Mouse (Mus musculus) limb, embryonic 14.5 days (tissue): ENCODE measurements around the gene Olfr686. TPM values are rescaled to one million over a fixed set of nuclear protein-coding genes. Genes with fewer than 3 reads are reported as not detected.

Experiments used
- ATAC-seq: fragments of 200-750 bp; cut with Nextera tagmentation; 2 replicates; pipeline ENCODE4 v1.8.0; 2017; ENCODE audit warnings: low read depth, moderate number of reproducible peaks, moderate TSS enrichment; ENCODE audit not compliant: low FRiP score
- DNase-seq: peaks from one replicate; pipeline ENCODE4 v3.0.0-alpha.2; 2015; ENCODE audit warnings: low spot score
- H3K27ac ChIP-seq: fragments of 300-500 bp; sonication (generic); replicated peaks from 2 replicates; pipeline ENCODE4 v1.5.1; 2014; ENCODE audit warnings: low read depth, mild to moderate bottlenecking, low read length, moderate library complexity, mixed read lengths
- H3K27me3 ChIP-seq: fragments of 300-500 bp; sonication (generic); 2 replicates; pipeline ENCODE4 v1.6.1; 2014; ENCODE audit warnings: low read length, mixed read lengths; ENCODE audit not compliant: control insufficient read depth, insufficient read depth
- H3K36me3 ChIP-seq: fragments of 300-500 bp; sonication (generic); 2 replicates; pipeline ENCODE4 v1.6.1; 2014; ENCODE audit warnings: mild to moderate bottlenecking, low read length, moderate library complexity, mixed read lengths; ENCODE audit not compliant: control insufficient read depth, insufficient read depth
- H3K4me1 ChIP-seq: fragments of 300-500 bp; sonication (generic); 2 replicates; pipeline ENCODE4 v1.6.1; 2014; ENCODE audit warnings: antibody characterized with exemption, low read length, mixed read lengths; ENCODE audit not compliant: control insufficient read depth, insufficient read depth
- H3K4me2 ChIP-seq: fragments of 300-500 bp; sonication (generic); replicated peaks from 2 replicates; pipeline ENCODE4 v1.6.1; 2014; ENCODE audit warnings: low read depth, mild to moderate bottlenecking, low read length, moderate library complexity; ENCODE audit not compliant: severe bottlenecking
- H3K4me3 ChIP-seq: fragments of 300-500 bp; sonication (generic); replicated peaks from 2 replicates; pipeline ENCODE4 v1.5.1; 2014; ENCODE audit warnings: low read length
- H3K9ac ChIP-seq: fragments of 300-500 bp; sonication (generic); 2 replicates; pipeline ENCODE4 v1.6.1; 2014; ENCODE audit warnings: mild to moderate bottlenecking, low read depth, low read length, moderate library complexity; ENCODE audit not compliant: severe bottlenecking
- H3K9me3 ChIP-seq: fragments of 300-500 bp; sonication (generic); 2 replicates; pipeline ENCODE4 v1.6.1; 2016; ENCODE audit warnings: low read length; ENCODE audit not compliant: control insufficient read depth
- POLR2A ChIP-seq: fragments of 200-500 bp; IDR thresholded peaks from 2 replicates; pipeline ENCODE4 v1.8.0; 2012; ENCODE audit warnings: inconsistent platforms, mild to moderate bottlenecking, moderate library complexity, borderline replicate concordance; ENCODE audit not compliant: insufficient read depth, insufficient read length; ENCODE audit errors: extremely low read depth
- WGBS: fragments of 180-500 bp; shearing (Covaris S2); extraction: QIAGEN DNeasy Blood & Tissue Kit; methylation state at CpG from one replicate; pipeline ENCODE4 v1.1.7; 2014; 5-methylcytosine and 5-hydroxymethylcytosine counted together
- polyA plus RNA-seq, 2 experiments: library from polyadenylated mRNA; depleted of rRNA in 1 of 2; stranded (reverse) in 1 of 2; unstranded in 1 of 2; fragments of >200 nt; fragmentation: Nextera tagmentation in 1 of 2; extraction: Ambion mirVana in 1 of 2; gene quantifications; 2 replicates each; pipeline versions ENCODE4 v1.2.1 to v1.2.3; 2012 to 2014

Gene Olfr686
- polyA plus RNA-seq, 2 experiments: not detected

- H3K36me3 ChIP-seq: no peaks in the 10 kb centered on the region
- ATAC-seq (no peak), DNase-seq (no peak)
- no peak within 1 kb of the TSS for H3K4me2 ChIP-seq
- no peak within 1 kb of the TSS for H3K27ac ChIP-seq
- H3K4me1 ChIP-seq: no peaks in the 10 kb centered on the region
- H3K9ac ChIP-seq: no peak within 1 kb of the TSS
- no peak within 1 kb of the TSS for H3K4me3 ChIP-seq
- TF ChIP-seq POLR2A: no peak
- 57% methylated on average over 1 of the region's 1 CpGs for whole genome bisulfite sequencing
- no peaks in the 10 kb centered on the region for H3K27me3 ChIP-seq
- H3K9me3 ChIP-seq: no peaks in the 10 kb centered on the region
These were observed 43.7 kb downstream of the Olfr686 start, which contains the start of gene Olfr684 for GRCm38 (mm10) chr7:105163553-105163952. Olfr684 (minus strand) TSS chr7:105163653.

Other genes starting within 250 kb of the Olfr686 start
- gene Olfr670, start 244.9 kb downstream of the Olfr686 start, polyA plus RNA-seq (2012; rRNA removed): not detected in 2 replicates
- gene Olfr670, start 244.9 kb downstream of the Olfr686 start, polyA plus RNA-seq (2014; fragmentation: Nextera tagmentation; extraction: Ambion mirVana): 0.07 and 0.14 TPM in 2 replicates
- gene Olfr671, start 228.4 kb downstream of the Olfr686 start, polyA plus RNA-seq (2012; rRNA removed): not detected in 2 replicates
- not detected in 2 replicates for gene Olfr671, start 228.4 kb downstream of the Olfr686 start, polyA plus RNA-seq (2014; fragmentation: Nextera tagmentation; extraction: Ambion mirVana)
- gene Olfr672, start 205.5 kb downstream of the Olfr686 start, polyA plus RNA-seq (2012; rRNA removed): not detected in 2 replicates
- not detected in 2 replicates for gene Olfr672, start 205.5 kb downstream of the Olfr686 start, polyA plus RNA-seq (2014; fragmentation: Nextera tagmentation; extraction: Ambion mirVana)
- gene Olfr675, start 179.0 kb downstream of the Olfr686 start, polyA plus RNA-seq (2012; rRNA removed): not detected in 2 replicates
- not detected in 2 replicates for gene Olfr675, start 179.0 kb downstream of the Olfr686 start, polyA plus RNA-seq (2014; fragmentation: Nextera tagmentation; extraction: Ambion mirVana)
- gene Olfr676, start 174.8 kb downstream of the Olfr686 start, polyA plus RNA-seq (2012; rRNA removed): not detected in 2 replicates
- not detected in 2 replicates for gene Olfr676, start 174.8 kb downstream of the Olfr686 start, polyA plus RNA-seq (2014; fragmentation: Nextera tagmentation; extraction: Ambion mirVana)
- not detected in 2 replicates for gene Olfr677, start 156.1 kb downstream of the Olfr686 start, polyA plus RNA-seq (2012; rRNA removed)
- gene Olfr677, start 156.1 kb downstream of the Olfr686 start, polyA plus RNA-seq (2014; fragmentation: Nextera tagmentation; extraction: Ambion mirVana): not detected in 2 replicates
- not detected in 2 replicates for gene Olfr678, start 143.0 kb downstream of the Olfr686 start, polyA plus RNA-seq (2012; rRNA removed)
- not detected in 2 replicates for gene Olfr678, start 143.0 kb downstream of the Olfr686 start, polyA plus RNA-seq (2014; fragmentation: Nextera tagmentation; extraction: Ambion mirVana)
- gene Olfr679, start 126.3 kb downstream of the Olfr686 start, polyA plus RNA-seq (2012; rRNA removed): not detected in 2 replicates
- not detected in 2 replicates for gene Olfr679, start 126.3 kb downstream of the Olfr686 start, polyA plus RNA-seq (2014; fragmentation: Nextera tagmentation; extraction: Ambion mirVana)
- gene Olfr680-ps1, start 114.7 kb downstream of the Olfr686 start, polyA plus RNA-seq (2012; rRNA removed): not detected in 2 replicates
- not detected in 2 replicates for gene Olfr680-ps1, start 114.7 kb downstream of the Olfr686 start, polyA plus RNA-seq (2014; fragmentation: Nextera tagmentation; extraction: Ambion mirVana)
- not detected in 2 replicates for gene Olfr681, start 90.6 kb downstream of the Olfr686 start, polyA plus RNA-seq (2012; rRNA removed)
- gene Olfr681, start 90.6 kb downstream of the Olfr686 start, polyA plus RNA-seq (2014; fragmentation: Nextera tagmentation; extraction: Ambion mirVana): not detected in 2 replicates
- not detected in 2 replicates for gene Olfr683, start 60.5 kb downstream of the Olfr686 start, polyA plus RNA-seq (2012; rRNA removed)
- not detected in 2 replicates for gene Olfr683, start 60.5 kb downstream of the Olfr686 start, polyA plus RNA-seq (2014; fragmentation: Nextera tagmentation; extraction: Ambion mirVana)
- not detected in 2 replicates for gene Olfr684, start 43.8 kb downstream of the Olfr686 start, polyA plus RNA-seq (2012; rRNA removed)
- not detected in 2 replicates for gene Olfr684, start 43.8 kb downstream of the Olfr686 start, polyA plus RNA-seq (2014; fragmentation: Nextera tagmentation; extraction: Ambion mirVana)
- gene Olfr685, start 21.5 kb downstream of the Olfr686 start, polyA plus RNA-seq (2012; rRNA removed): not detected in 2 replicates
- not detected in 2 replicates for gene Olfr685, start 21.5 kb downstream of the Olfr686 start, polyA plus RNA-seq (2014; fragmentation: Nextera tagmentation; extraction: Ambion mirVana)
- gene Olfr688, start 80.6 kb upstream of the Olfr686 start, polyA plus RNA-seq (2012; rRNA removed): not detected in 2 replicates
- gene Olfr688, start 80.6 kb upstream of the Olfr686 start, polyA plus RNA-seq (2014; fragmentation: Nextera tagmentation; extraction: Ambion mirVana): not detected in 2 replicates
- gene Olfr689, start 103.7 kb upstream of the Olfr686 start, polyA plus RNA-seq (2012; rRNA removed): not detected in 2 replicates
- gene Olfr689, start 103.7 kb upstream of the Olfr686 start, polyA plus RNA-seq (2014; fragmentation: Nextera tagmentation; extraction: Ambion mirVana): not detected in 2 replicates
- not detected in 2 replicates for gene Olfr690, start 126.6 kb upstream of the Olfr686 start, polyA plus RNA-seq (2012; rRNA removed)
- not detected in 2 replicates for gene Olfr690, start 126.6 kb upstream of the Olfr686 start, polyA plus RNA-seq (2014; fragmentation: Nextera tagmentation; extraction: Ambion mirVana)
- gene Olfr691, start 134.8 kb upstream of the Olfr686 start, polyA plus RNA-seq (2012; rRNA removed): 0.04 TPM in 1 of 2 replicates, not detected in the other
- not detected in 2 replicates for gene Olfr691, start 134.8 kb upstream of the Olfr686 start, polyA plus RNA-seq (2014; fragmentation: Nextera tagmentation; extraction: Ambion mirVana)
- gene Olfr692, start 160.7 kb upstream of the Olfr686 start, polyA plus RNA-seq (2012; rRNA removed): not detected in 2 replicates
- not detected in 2 replicates for gene Olfr692, start 160.7 kb upstream of the Olfr686 start, polyA plus RNA-seq (2014; fragmentation: Nextera tagmentation; extraction: Ambion mirVana)
- not detected in 2 replicates for gene Gm5901, start 167.6 kb upstream of the Olfr686 start, polyA plus RNA-seq (2012; rRNA removed)
- gene Gm5901, start 167.6 kb upstream of the Olfr686 start, polyA plus RNA-seq (2014; fragmentation: Nextera tagmentation; extraction: Ambion mirVana): not detected in 2 replicates
- 45.7 and 58.7 TPM in 2 replicates for gene Fam160a2, start 192.6 kb upstream of the Olfr686 start, polyA plus RNA-seq (2012; rRNA removed)
- 39.3 and 41.2 TPM in 2 replicates for gene Fam160a2, start 192.6 kb upstream of the Olfr686 start, polyA plus RNA-seq (2014; fragmentation: Nextera tagmentation; extraction: Ambion mirVana)
- 0.05 and 0.06 TPM in 2 replicates for gene Cnga4, start 197.1 kb upstream of the Olfr686 start, polyA plus RNA-seq (2012; rRNA removed)
- 0.12 TPM in 1 of 2 replicates, not detected in the other for gene Cnga4, start 197.1 kb upstream of the Olfr686 start, polyA plus RNA-seq (2014; fragmentation: Nextera tagmentation; extraction: Ambion mirVana)
- 0.03 TPM in 1 of 2 replicates, not detected in the other for gene Cckbr, start 218.2 kb upstream of the Olfr686 start, polyA plus RNA-seq (2012; rRNA removed)
- not detected in 2 replicates for gene Cckbr, start 218.2 kb upstream of the Olfr686 start, polyA plus RNA-seq (2014; fragmentation: Nextera tagmentation; extraction: Ambion mirVana)